Mouse (Mus musculus) heart, adult 2 months (tissue): Measurements from ENCODE around the gene Fus.

ENCODE experiments used
- CTCF ChIP-seq: fragments of 200-600 bp; IDR thresholded peaks from 2 replicates; pipeline ENCODE4 v1.8.1; 2022; ENCODE audit warnings: antibody characterized with exemption, mild to moderate bottlenecking, moderate library complexity
- POLR2A ChIP-seq: fragments of 200-500 bp; IDR thresholded peaks from 2 replicates; pipeline ENCODE4 v1.6.1; 2011; ENCODE audit warnings: mild to moderate bottlenecking, low read depth, low read length, control low read depth; ENCODE audit not compliant: insufficient read depth

GRCm38 (mm10) chr7:127918203-127918602, 49.1 kb upstream of the Fus start:
- TF ChIP-seq POLR2A (no peak), CTCF (peak; percentile 74)
